ENCODE assay signal across 8 mouse cellular contexts in genomic region chr2:116899615-116900272, GRCm38 (mm10). TPM values are rescaled to one million over a fixed set of nuclear protein-coding genes. Genes with fewer than 3 reads are reported as not detected.
DNase-seq lines count a peak whose midpoint lies in the region; ATAC-seq and TF ChIP-seq lines count a peak whose summit lies in the region.

No protein-coding gene starts in this region.

- ATAC-seq in embryonic facial prominence, embryonic 14.5 days (ENCODE audit: low read depth): peak; percentile 81
- peak; percentile 69 for ATAC-seq in kidney, embryonic 15.5 days (replicated peaks; ENCODE audit: low FRiP score)
- ATAC-seq in limb, embryonic 15.5 days (ENCODE audit: insufficient number of reproducible peaks, low FRiP score, low TSS enrichment, low read depth): no peak; the same call in 1 of the 2 replicates
- ATAC-seq in midbrain, postnatal 0 days (ENCODE audit: low FRiP score): peak; percentile 83

- whole genome bisulfite sequencing in bone marrow, adult 2 months: 13% methylated on average over 19 of the region's 19 CpGs
- 12% methylated on average over 19 of the region's 19 CpGs for WGBS in embryonic facial prominence, embryonic 14.5 days
- WGBS in heart, embryonic 10.5 days: 14% methylated on average over 19 of the region's 19 CpGs
- 12% methylated on average over 19 of the region's 19 CpGs for WGBS in kidney, embryonic 15.5 days
- WGBS in limb, embryonic 15.5 days: 13% methylated on average over 19 of the region's 19 CpGs
- WGBS in midbrain, postnatal 0 days: 17% methylated on average over 19 of the region's 19 CpGs

- no peaks in the 10 kb centered on the region; the same call in 1 of the 2 replicates for H3K4me1 ChIP-seq in bone marrow, adult 2 months (ENCODE audit: control insufficient read depth, insufficient read depth, low read length)
- no peaks in the 10 kb centered on the region for H3K4me1 ChIP-seq in embryonic facial prominence, embryonic 14.5 days (ENCODE audit: control insufficient read depth, insufficient read depth, low read length)
- peaks cover 8% of the 10 kb centered on the region; the same call in 1 of the 2 replicates for H3K4me1 ChIP-seq in heart, embryonic 10.5 days
- H3K4me1 ChIP-seq in kidney, embryonic 15.5 days: peaks cover 9% of the 10 kb centered on the region
- 0 out of 2 replicates have a peak, but pooled peaks cover 3% of the 10 kb centered on the region for H3K4me1 ChIP-seq in limb, embryonic 15.5 days
- H3K4me1 ChIP-seq in midbrain, postnatal 0 days (ENCODE audit: insufficient read depth, low read length): no peaks in the 10 kb centered on the region

- TF ChIP-seq POLR2A in bone marrow, adult 2 months (IDR thresholded peaks at IDR 0.05; ENCODE audit: borderline replicate concordance, control insufficient read depth, low read depth, low read length): no peak

- TF ChIP-seq CTCF in bone marrow, adult 2 months (IDR thresholded peaks at IDR 0.05; ENCODE audit: control insufficient read depth, insufficient read depth, low read length): peak; percentile 87
- TF ChIP-seq CTCF in midbrain, postnatal 0 days (IDR thresholded peaks at IDR 0.05): peak; percentile 94

- H3K4me3 ChIP-seq in bone marrow, adult 2 months (replicated peaks; ENCODE audit: control insufficient read depth, low read depth, low read length): no peak overlapping the region
- H3K4me3 ChIP-seq in embryonic facial prominence, embryonic 14.5 days (ENCODE audit: low read depth, low read length): peak overlapping the region; percentile 41
- peak overlapping the region; percentile 55 for H3K4me3 ChIP-seq in heart, embryonic 10.5 days
- peak overlapping the region; percentile 42 for H3K4me3 ChIP-seq in kidney, embryonic 15.5 days (replicated peaks)
- peak overlapping the region; percentile 40 for H3K4me3 ChIP-seq in limb, embryonic 15.5 days
- H3K4me3 ChIP-seq in midbrain, postnatal 0 days (ENCODE audit: low read depth, low read length): peak overlapping the region; percentile 35

- no peak overlapping the region for H3K27ac ChIP-seq in bone marrow, adult 2 months (ENCODE audit: control insufficient read depth, insufficient read depth, low read depth, low read length, poor library complexity)
- 0 out of 2 replicates have a peak overlapping the region, but pooled peaks have one; percentile 33 for H3K27ac ChIP-seq in embryonic facial prominence, embryonic 14.5 days (replicated peaks; ENCODE audit: low read depth, low read length)
- H3K27ac ChIP-seq in heart, embryonic 10.5 days: peak overlapping the region; percentile 74
- peak overlapping the region; percentile 48; the same call in 1 of the 2 replicates for H3K27ac ChIP-seq in kidney, embryonic 15.5 days
- 0 out of 2 replicates have a peak overlapping the region, but pooled peaks have one; percentile 54 for H3K27ac ChIP-seq in limb, embryonic 15.5 days
- peak overlapping the region; percentile 12; the same call in 1 of the 2 replicates for H3K27ac ChIP-seq in midbrain, postnatal 0 days (ENCODE audit: low read depth, low read length)

- H3K9me3 ChIP-seq in embryonic facial prominence, embryonic 14.5 days (ENCODE audit: control insufficient read depth, low read length): no peaks in the 10 kb centered on the region
- no peaks in the 10 kb centered on the region for H3K9me3 ChIP-seq in heart, embryonic 10.5 days
- no peaks in the 10 kb centered on the region for H3K9me3 ChIP-seq in kidney, embryonic 15.5 days (replicated peaks)
- H3K9me3 ChIP-seq in limb, embryonic 15.5 days: no peaks in the 10 kb centered on the region
- no peaks in the 10 kb centered on the region for H3K9me3 ChIP-seq in midbrain, postnatal 0 days (ENCODE audit: low read length)

- peak overlapping the region; percentile 60; the same call in 1 of the 2 replicates for H3K9ac ChIP-seq in embryonic facial prominence, embryonic 14.5 days (ENCODE audit: low read depth, low read length)
- H3K9ac ChIP-seq in kidney, embryonic 15.5 days: peak overlapping the region; percentile 31; the same call in 1 of the 2 replicates
- H3K9ac ChIP-seq in limb, embryonic 15.5 days: no peak overlapping the region
- peak overlapping the region; percentile 15; the same call in 1 of the 2 replicates for H3K9ac ChIP-seq in midbrain, postnatal 0 days (replicated peaks; ENCODE audit: low read length, poor library complexity, severe bottlenecking)

- peak overlapping the region; percentile 69 for H3K4me2 ChIP-seq in embryonic facial prominence, embryonic 14.5 days (ENCODE audit: low read depth, low read length)
- H3K4me2 ChIP-seq in kidney, embryonic 15.5 days: peak overlapping the region; percentile 74
- H3K4me2 ChIP-seq in limb, embryonic 15.5 days: peak overlapping the region; percentile 61
- peak overlapping the region; percentile 47 for H3K4me2 ChIP-seq in midbrain, postnatal 0 days (ENCODE audit: low read depth, low read length, poor library complexity, severe bottlenecking)

- no peaks in the 10 kb centered on the region for H3K36me3 ChIP-seq in embryonic facial prominence, embryonic 14.5 days (ENCODE audit: control insufficient read depth, insufficient read depth, low read length)
- no peaks in the 10 kb centered on the region for H3K36me3 ChIP-seq in heart, embryonic 10.5 days
- no peaks in the 10 kb centered on the region for H3K36me3 ChIP-seq in kidney, embryonic 15.5 days
- no peaks in the 10 kb centered on the region for H3K36me3 ChIP-seq in limb, embryonic 15.5 days
- no peaks in the 10 kb centered on the region for H3K36me3 ChIP-seq in midbrain, postnatal 0 days (ENCODE audit: insufficient read depth, low read length)

- DNase-seq in A20 (ENCODE audit: low read depth, low spot score): peak; percentile 63
- peak; percentile 73 for DNase-seq in embryonic facial prominence, embryonic 14.5 days (ENCODE audit: low spot score)
- DNase-seq in heart, embryonic 10.5 days (ENCODE audit: low spot score): peak; percentile 84
- DNase-seq in midbrain, postnatal 0 days (ENCODE audit: low spot score): peak; percentile 77
- DNase-seq in spleen, postnatal 10 days (ENCODE audit: low spot score in 2 of 2): peak; percentile 64 to 85

- no peaks in the 10 kb centered on the region; the same call in 1 of the 2 replicates for H3K27me3 ChIP-seq in embryonic facial prominence, embryonic 14.5 days (replicated peaks; ENCODE audit: control insufficient read depth, insufficient read depth, low read length)
- H3K27me3 ChIP-seq in heart, embryonic 10.5 days (ENCODE audit: insufficient read depth, poor library complexity, severe bottlenecking): peaks cover 8% of the 10 kb centered on the region; the same call in 1 of the 2 replicates
- no peaks in the 10 kb centered on the region for H3K27me3 ChIP-seq in kidney, embryonic 15.5 days
- H3K27me3 ChIP-seq in limb, embryonic 15.5 days: no peaks in the 10 kb centered on the region
- no peaks in the 10 kb centered on the region for H3K27me3 ChIP-seq in midbrain, postnatal 0 days (ENCODE audit: insufficient read depth, low read length)

RNA-seq across cellular contexts. Expression of gene Tmco5, which starts 21.3 kb away (rescaled TPM):
- polyA plus RNA-seq in bone marrow, adult 2 months (2011; ENCODE audit: insufficient read depth, insufficient read length, low replicate concordance, missing spikeins): not detected in 2 replicates
- polyA plus RNA-seq in embryonic facial prominence, embryonic 14.5 days (2014; fragmentation: Nextera tagmentation; extraction: Ambion mirVana): not detected in 2 replicates
- not detected in 2 replicates for polyA plus RNA-seq in heart, embryonic 10.5 days (2016; fragmentation: Nextera tagmentation; extraction: Ambion mirVana)
- not detected in 2 replicates for polyA plus RNA-seq in kidney, embryonic 15.5 days (2015; fragmentation: Nextera tagmentation; extraction: Ambion mirVana)
- polyA plus RNA-seq in limb, embryonic 15.5 days (2015; fragmentation: Nextera tagmentation; extraction: Ambion mirVana): not detected in 2 replicates
- not detected in 2 replicates for total RNA-seq in midbrain, postnatal 0 days (2014; rRNA removed)
- not detected in 2 replicates for polyA plus RNA-seq in midbrain, postnatal 0 days (2015; fragmentation: Nextera tagmentation; extraction: Ambion mirVana)
